Mouse (Mus musculus): ENCODE measurements at regions not wholly inside any gene's neighbourhood (a gene's known extent, or its start where the extent isn't known, plus 50 kb on each side); places are given as distances from the start of the nearest gene placed in this dataset.

- H3K9me3 ChIP-seq (ENCODE audit: low read depth, low read length): no peaks in the 10 kb centered on the region
- peak overlapping the region; percentile 61 for H3K27ac ChIP-seq (ENCODE audit: low read depth)
- H3K9ac ChIP-seq: no peak overlapping the region
- peak; percentile 79 for DNase-seq
- no peak overlapping the region for H3K4me3 ChIP-seq (ENCODE audit: low read depth, low read length)
- no peak for TF ChIP-seq CTCF (IDR thresholded peaks at IDR 0.05; ENCODE audit: low read depth)
- H3K4me1 ChIP-seq (ENCODE audit: insufficient read depth): no peaks in the 10 kb centered on the region
- peak; percentile 89 for ATAC-seq (ENCODE audit: insufficient read depth)
- no peaks in the 10 kb centered on the region for H3K36me3 ChIP-seq (ENCODE audit: insufficient read depth)
- 27% methylated on average over 12 of the region's 12 CpGs for WGBS
- H3K4me2 ChIP-seq: no peak overlapping the region
- no peaks in the 10 kb centered on the region for H3K27me3 ChIP-seq (ENCODE audit: insufficient read depth, low read length)
These were observed 240.1 kb upstream of the Noct start for GRCm38 (mm10) chr3:50983962-50984765.

GRCm38 (mm10) chr3:50987821-50988220 lies 236.4 kb upstream of the Noct start:
- Histone ChIP-seq H3K27ac (ENCODE audit: low read depth) (no peak overlapping the region), H3K9ac (no peak overlapping the region), H3K4me2 (no peak overlapping the region), H3K36me3 (ENCODE audit: insufficient read depth) (no peaks in the 10 kb centered on the region), H3K9me3 (ENCODE audit: low read depth, low read length) (no peaks in the 10 kb centered on the region), H3K27me3 (ENCODE audit: insufficient read depth, low read length) (no peaks in the 10 kb centered on the region), H3K4me3 (ENCODE audit: low read depth, low read length) (no peak overlapping the region), H3K4me1 (ENCODE audit: insufficient read depth) (no peaks in the 10 kb centered on the region)
- 65% methylated on average over 12 of the region's 12 CpGs for WGBS
- peak; percentile 8 for DNase-seq
- TF ChIP-seq CTCF (IDR thresholded peaks at IDR 0.05; ENCODE audit: low read depth): no peak
- no peak for ATAC-seq (ENCODE audit: insufficient read depth)

- Histone ChIP-seq H3K4me1 (ENCODE audit: insufficient read depth) (no peaks in the 10 kb centered on the region; the same call in 1 of the 2 replicates), H3K36me3 (ENCODE audit: insufficient read depth) (no peaks in the 10 kb centered on the region), H3K9ac (no peak overlapping the region), H3K4me3 (ENCODE audit: low read depth, low read length) (no peak overlapping the region), H3K27ac (ENCODE audit: low read depth) (no peak overlapping the region), H3K27me3 (ENCODE audit: insufficient read depth, low read length) (no peaks in the 10 kb centered on the region), H3K9me3 (ENCODE audit: low read depth, low read length) (no peaks in the 10 kb centered on the region), H3K4me2 (no peak overlapping the region)
- DNase-seq: no peak
- WGBS: 68% methylated on average over 11 of the region's 11 CpGs
- ATAC-seq (ENCODE audit: insufficient read depth): no peak
- TF ChIP-seq CTCF (IDR thresholded peaks at IDR 0.05; ENCODE audit: low read depth): no peak
These were observed 233.4 kb upstream of the Noct start for GRCm38 (mm10) chr3:50990810-50991209.

GRCm38 (mm10) chr3:50992581-50993313 lies 231.5 kb upstream of the Noct start:
- H3K27me3 ChIP-seq (ENCODE audit: insufficient read depth, low read length): no peaks in the 10 kb centered on the region
- WGBS: 37% methylated on average over 9 of the region's 9 CpGs
- DNase-seq: no peak
- no peak overlapping the region for H3K4me3 ChIP-seq (ENCODE audit: low read depth, low read length)
- H3K27ac ChIP-seq (ENCODE audit: low read depth): no peak overlapping the region
- no peak overlapping the region for H3K4me2 ChIP-seq
- no peaks in the 10 kb centered on the region for H3K9me3 ChIP-seq (ENCODE audit: low read depth, low read length)
- H3K36me3 ChIP-seq (ENCODE audit: insufficient read depth): no peaks in the 10 kb centered on the region
- no peaks in the 10 kb centered on the region; the same call in 1 of the 2 replicates for H3K4me1 ChIP-seq (ENCODE audit: insufficient read depth)
- no peak for ATAC-seq (ENCODE audit: insufficient read depth)
- no peak overlapping the region for H3K9ac ChIP-seq
- TF ChIP-seq CTCF (IDR thresholded peaks at IDR 0.05; ENCODE audit: low read depth): no peak

GRCm38 (mm10) chr3:50999745-51000144 lies 224.5 kb upstream of the Noct start:
- no peak overlapping the region for H3K4me3 ChIP-seq (ENCODE audit: low read depth, low read length)
- DNase-seq: no peak
- no peaks in the 10 kb centered on the region for H3K27me3 ChIP-seq (ENCODE audit: insufficient read depth, low read length)
- no peak overlapping the region for H3K9ac ChIP-seq
- no peak overlapping the region for H3K4me2 ChIP-seq
- H3K36me3 ChIP-seq (ENCODE audit: insufficient read depth): no peaks in the 10 kb centered on the region
- no peak for ATAC-seq (ENCODE audit: insufficient read depth)
- no peak overlapping the region for H3K27ac ChIP-seq (ENCODE audit: low read depth)
- WGBS: 51% methylated on average over 3 of the region's 3 CpGs
- no peak for TF ChIP-seq CTCF (IDR thresholded peaks at IDR 0.05; ENCODE audit: low read depth)
- no peaks in the 10 kb centered on the region for H3K4me1 ChIP-seq (ENCODE audit: insufficient read depth)
- H3K9me3 ChIP-seq (ENCODE audit: low read depth, low read length): no peaks in the 10 kb centered on the region

GRCm38 (mm10) chr3:51000938-51001337 lies 223.3 kb upstream of the Noct start:
- TF ChIP-seq CTCF (IDR thresholded peaks at IDR 0.05; ENCODE audit: low read depth): no peak
- no peak for ATAC-seq (ENCODE audit: insufficient read depth)

GRCm38 (mm10) chr3:51002662-51003061 lies 221.6 kb upstream of the Noct start:
- no peak overlapping the region for H3K4me3 ChIP-seq (ENCODE audit: low read depth, low read length)
- DNase-seq (no peak), ATAC-seq (ENCODE audit: insufficient read depth) (no peak)
- H3K36me3 ChIP-seq (ENCODE audit: insufficient read depth): no peaks in the 10 kb centered on the region
- no peaks in the 10 kb centered on the region for H3K27me3 ChIP-seq (ENCODE audit: insufficient read depth, low read length)
- no peak overlapping the region for H3K27ac ChIP-seq (ENCODE audit: low read depth)
- H3K4me2 ChIP-seq: no peak overlapping the region
- H3K9ac ChIP-seq: no peak overlapping the region
- no peaks in the 10 kb centered on the region for H3K9me3 ChIP-seq (ENCODE audit: low read depth, low read length)
- 72% methylated on average over 6 of the region's 6 CpGs for WGBS
- H3K4me1 ChIP-seq (ENCODE audit: insufficient read depth): no peaks in the 10 kb centered on the region
- no peak for TF ChIP-seq CTCF (IDR thresholded peaks at IDR 0.05; ENCODE audit: low read depth)

More at GRCm38 (mm10) chr3:51000938-51001337, 223.3 kb upstream of the Noct start:
- Histone ChIP-seq H3K4me1 (ENCODE audit: insufficient read depth) (no peaks in the 10 kb centered on the region), H3K36me3 (ENCODE audit: insufficient read depth) (no peaks in the 10 kb centered on the region), H3K4me2 (no peak overlapping the region), H3K27me3 (ENCODE audit: insufficient read depth, low read length) (no peaks in the 10 kb centered on the region), H3K27ac (ENCODE audit: low read depth) (no peak overlapping the region), H3K4me3 (ENCODE audit: low read depth, low read length) (no peak overlapping the region), H3K9me3 (ENCODE audit: low read depth, low read length) (no peaks in the 10 kb centered on the region), H3K9ac (no peak overlapping the region)
- DNase-seq: peak; percentile 71
- WGBS: 71% methylated on average over 7 of the region's 7 CpGs
